Mouse (Mus musculus): ENCODE measurements around the gene Evx2. TPM values are rescaled to one million over a fixed set of nuclear protein-coding genes. Genes with fewer than 3 reads are reported as not detected.

Evx2 gene
- polyA plus RNA-seq, 1 experiment from 2014 or later: not detected

GRCm38 (mm10) chr2:74647082-74647864 lies 12.1 kb downstream of the Evx2 start:
- Histone ChIP-seq H3K36me3 (replicated peaks; ENCODE audit: insufficient read depth, low read length) (no peaks in the 10 kb centered on the region), H3K4me1 (ENCODE audit: insufficient read depth) (no peaks in the 10 kb centered on the region), H3K9ac (replicated peaks) (no peak overlapping the region), H3K27me3 (ENCODE audit: insufficient read depth, low read length) (peaks cover 83% of the 10 kb centered on the region), H3K4me3 (ENCODE audit: low read depth, low read length) (no peak overlapping the region), H3K9me3 (ENCODE audit: low read length) (no peaks in the 10 kb centered on the region), H3K4me2 (ENCODE audit: low read depth, low read length) (no peak overlapping the region), H3K27ac (ENCODE audit: low read depth) (no peak overlapping the region)
- ATAC-seq: no peak
- no peak for DNase-seq
- TF ChIP-seq EP300 (IDR thresholded peaks at IDR 0.05; ENCODE audit: low read depth): no peak
- no peak for TF ChIP-seq CTCF (IDR thresholded peaks at IDR 0.05; ENCODE audit: low read depth)
- WGBS (ENCODE audit: insufficient replicate concordance): 18% methylated on average over 7 of the region's 7 CpGs

GRCm38 (mm10) chr2:74645631-74646030 lies 13.7 kb downstream of the Evx2 start:
- DNase-seq: no peak
- WGBS (ENCODE audit: insufficient replicate concordance): 71% methylated on average over 3 of the region's 3 CpGs
- no peak for TF ChIP-seq CTCF (IDR thresholded peaks at IDR 0.05; ENCODE audit: low read depth)
- TF ChIP-seq EP300 (IDR thresholded peaks at IDR 0.05; ENCODE audit: low read depth): no peak
- Histone ChIP-seq H3K4me3 (ENCODE audit: low read depth, low read length) (no peak overlapping the region), H3K36me3 (replicated peaks; ENCODE audit: insufficient read depth, low read length) (no peaks in the 10 kb centered on the region), H3K9me3 (ENCODE audit: low read length) (no peaks in the 10 kb centered on the region), H3K27me3 (ENCODE audit: insufficient read depth, low read length) (peaks cover 67% of the 10 kb centered on the region), H3K4me2 (ENCODE audit: low read depth, low read length) (no peak overlapping the region), H3K9ac (replicated peaks) (no peak overlapping the region), H3K27ac (ENCODE audit: low read depth) (no peak overlapping the region), H3K4me1 (ENCODE audit: insufficient read depth) (no peaks in the 10 kb centered on the region)
- ATAC-seq: no peak

DNA sequence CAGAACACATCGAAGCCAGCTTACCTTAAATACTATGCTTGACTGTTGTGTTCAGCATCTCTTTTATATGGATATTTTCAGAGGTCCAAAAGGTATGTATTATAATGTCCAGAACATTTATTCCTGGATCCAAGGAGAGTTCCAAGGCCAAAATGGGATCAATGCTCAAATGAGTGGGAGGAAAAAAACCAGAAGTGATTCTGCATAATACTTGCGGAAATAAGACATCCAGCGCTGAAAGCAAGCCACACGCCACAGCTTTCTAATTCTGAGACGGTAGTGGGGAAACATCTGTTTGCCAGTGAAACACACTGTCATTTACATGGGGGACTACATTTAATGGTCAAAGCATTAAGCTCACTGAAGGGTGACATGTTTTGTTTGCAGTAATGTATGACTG lies 16.9 kb downstream of the Evx2 start:
- no peaks in the 10 kb centered on the region for H3K4me1 ChIP-seq (ENCODE audit: insufficient read depth)
- TF ChIP-seq EP300 (IDR thresholded peaks at IDR 0.05; ENCODE audit: low read depth): no peak
- no peak for TF ChIP-seq CTCF (IDR thresholded peaks at IDR 0.05; ENCODE audit: low read depth)
- DNase-seq: no peak
- no peaks in the 10 kb centered on the region for H3K9me3 ChIP-seq (ENCODE audit: low read length)
- no peak overlapping the region for H3K27ac ChIP-seq (ENCODE audit: low read depth)
- H3K4me2 ChIP-seq (ENCODE audit: low read depth, low read length): no peak overlapping the region
- H3K27me3 ChIP-seq (ENCODE audit: insufficient read depth, low read length): peaks cover 36% of the 10 kb centered on the region
- no peak for ATAC-seq
- 41% methylated on average over 5 of the region's 5 CpGs for WGBS (ENCODE audit: insufficient replicate concordance)
- H3K36me3 ChIP-seq (replicated peaks; ENCODE audit: insufficient read depth, low read length): no peaks in the 10 kb centered on the region
- no peak overlapping the region for H3K4me3 ChIP-seq (ENCODE audit: low read depth, low read length)
- H3K9ac ChIP-seq (replicated peaks): no peak overlapping the region

- no peak overlapping the region for H3K9ac ChIP-seq (replicated peaks)
- no peaks in the 10 kb centered on the region for H3K9me3 ChIP-seq (ENCODE audit: low read length)
- no peak overlapping the region for H3K4me2 ChIP-seq (ENCODE audit: low read depth, low read length)
- H3K27ac ChIP-seq (ENCODE audit: low read depth): no peak overlapping the region
- no peak for ATAC-seq
- DNase-seq: no peak
- no peaks in the 10 kb centered on the region for H3K36me3 ChIP-seq (replicated peaks; ENCODE audit: insufficient read depth, low read length)
- 73% methylated on average over 4 of the region's 4 CpGs for WGBS (ENCODE audit: insufficient replicate concordance)
- no peaks in the 10 kb centered on the region for H3K27me3 ChIP-seq (ENCODE audit: insufficient read depth, low read length)
- TF ChIP-seq EP300 (IDR thresholded peaks at IDR 0.05; ENCODE audit: low read depth) (no peak), CTCF (IDR thresholded peaks at IDR 0.05; ENCODE audit: low read depth) (no peak)
- H3K4me1 ChIP-seq (ENCODE audit: insufficient read depth): no peaks in the 10 kb centered on the region
- no peak overlapping the region for H3K4me3 ChIP-seq (ENCODE audit: low read depth, low read length)
Observed at GRCm38 (mm10) chr2:74635412-74635811, 23.9 kb downstream of the Evx2 start.

DNA sequence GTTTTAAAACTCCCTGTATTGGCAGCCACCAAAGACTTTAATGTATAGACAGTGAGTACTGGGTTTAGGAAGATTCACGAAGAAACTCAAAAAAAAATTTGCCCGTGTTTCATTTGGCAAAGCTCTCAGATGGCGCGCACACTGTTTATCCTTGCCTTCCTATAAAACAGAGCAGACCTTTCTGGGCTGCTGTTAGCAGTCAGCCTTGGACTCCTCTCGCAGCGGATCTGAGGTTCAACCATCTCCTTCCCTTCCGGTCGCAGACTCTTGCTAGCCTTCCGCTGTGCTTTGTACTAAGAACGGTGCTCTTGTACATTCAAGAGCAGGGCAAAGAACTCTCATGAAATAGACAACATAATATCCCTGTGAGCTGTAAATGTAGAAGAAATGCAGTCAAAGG lies 39.0 kb downstream of the Evx2 start:
- Histone ChIP-seq H3K27ac (ENCODE audit: low read depth) (no peak overlapping the region), H3K4me3 (ENCODE audit: low read depth, low read length) (no peak overlapping the region), H3K4me1 (ENCODE audit: insufficient read depth) (no peaks in the 10 kb centered on the region), H3K9ac (replicated peaks) (no peak overlapping the region), H3K4me2 (ENCODE audit: low read depth, low read length) (no peak overlapping the region), H3K9me3 (ENCODE audit: low read length) (no peaks in the 10 kb centered on the region), H3K27me3 (ENCODE audit: insufficient read depth, low read length) (no peaks in the 10 kb centered on the region), H3K36me3 (replicated peaks; ENCODE audit: insufficient read depth, low read length) (no peaks in the 10 kb centered on the region)
- 85% methylated on average over 10 of the region's 10 CpGs for WGBS (ENCODE audit: insufficient replicate concordance)
- ATAC-seq: no peak
- TF ChIP-seq CTCF (IDR thresholded peaks at IDR 0.05; ENCODE audit: low read depth) (no peak), EP300 (IDR thresholded peaks at IDR 0.05; ENCODE audit: low read depth) (no peak)
- no peak for DNase-seq

GRCm38 (mm10) chr2:74619676-74620246 lies 39.6 kb downstream of the Evx2 start:
- H3K4me2 ChIP-seq (ENCODE audit: low read depth, low read length): no peak overlapping the region
- no peak overlapping the region for H3K27ac ChIP-seq (ENCODE audit: low read depth)
- ATAC-seq (no peak), DNase-seq (no peak)
- 71% methylated on average over 3 of the region's 3 CpGs for WGBS (ENCODE audit: insufficient replicate concordance)
- no peak overlapping the region for H3K9ac ChIP-seq (replicated peaks)
- H3K4me3 ChIP-seq (ENCODE audit: low read depth, low read length): no peak overlapping the region
- H3K27me3 ChIP-seq (ENCODE audit: insufficient read depth, low read length): no peaks in the 10 kb centered on the region
- no peak for TF ChIP-seq CTCF (IDR thresholded peaks at IDR 0.05; ENCODE audit: low read depth)
- TF ChIP-seq EP300 (IDR thresholded peaks at IDR 0.05; ENCODE audit: low read depth): no peak
- H3K4me1 ChIP-seq (ENCODE audit: insufficient read depth): no peaks in the 10 kb centered on the region
- H3K36me3 ChIP-seq (replicated peaks; ENCODE audit: insufficient read depth, low read length): no peaks in the 10 kb centered on the region
- no peaks in the 10 kb centered on the region for H3K9me3 ChIP-seq (ENCODE audit: low read length)

Measured in liver, postnatal 0 days (tissue).